Mouse (Mus musculus): ENCODE results near the gene Prph2. TPM values are rescaled to one million over a fixed set of nuclear protein-coding genes. Genes with fewer than 3 reads are reported as not detected.

Gene Prph2
- polyA plus RNA-seq (2015; fragmentation: Nextera tagmentation; extraction: Ambion mirVana): 0.08 TPM in 1 of 2 replicates, not detected in the other

DNA sequence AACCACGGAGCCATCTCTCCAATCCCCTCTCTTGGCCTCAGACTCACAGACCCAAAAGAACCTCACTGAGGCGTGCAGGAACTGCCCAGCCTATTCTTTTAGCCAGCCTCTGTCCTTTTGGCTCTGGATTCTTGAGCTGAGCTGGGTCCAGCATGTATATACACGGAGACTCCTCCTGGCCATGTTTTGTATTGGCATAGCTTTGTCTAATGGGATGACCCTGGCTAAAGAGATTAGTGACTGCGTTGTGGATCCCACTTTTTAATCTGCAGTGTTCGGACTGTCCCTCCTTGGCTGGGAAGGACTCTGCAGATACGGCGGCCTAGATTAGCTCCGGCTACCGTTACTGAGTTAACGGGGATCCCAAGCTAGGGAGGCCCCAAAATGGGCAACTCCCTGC lies at the start of gene Prph2:
Gene Prph2, plus strand, starts transcription at position 274 of the 400 bp plus-strand sequence.
- Histone ChIP-seq H3K9ac (no peak within 1 kb of the TSS), H3K4me3 (replicated peaks) (no peak within 1 kb of the TSS), H3K9me3 (replicated peaks) (no peaks in the 10 kb centered on the region; the same call in 1 of the 2 replicates), H3K27ac (no peak within 1 kb of the TSS), H3K27me3 (no peaks in the 10 kb centered on the region), H3K4me1 (peaks cover 11% of the 10 kb centered on the region; the same call in 1 of the 2 replicates), H3K4me2 (no peak within 1 kb of the TSS), H3K36me3 (no peaks in the 10 kb centered on the region)
- no peak for ATAC-seq (replicated peaks; ENCODE audit: low FRiP score)
- 89% methylated on average over 10 of the region's 10 CpGs for WGBS

DNA sequence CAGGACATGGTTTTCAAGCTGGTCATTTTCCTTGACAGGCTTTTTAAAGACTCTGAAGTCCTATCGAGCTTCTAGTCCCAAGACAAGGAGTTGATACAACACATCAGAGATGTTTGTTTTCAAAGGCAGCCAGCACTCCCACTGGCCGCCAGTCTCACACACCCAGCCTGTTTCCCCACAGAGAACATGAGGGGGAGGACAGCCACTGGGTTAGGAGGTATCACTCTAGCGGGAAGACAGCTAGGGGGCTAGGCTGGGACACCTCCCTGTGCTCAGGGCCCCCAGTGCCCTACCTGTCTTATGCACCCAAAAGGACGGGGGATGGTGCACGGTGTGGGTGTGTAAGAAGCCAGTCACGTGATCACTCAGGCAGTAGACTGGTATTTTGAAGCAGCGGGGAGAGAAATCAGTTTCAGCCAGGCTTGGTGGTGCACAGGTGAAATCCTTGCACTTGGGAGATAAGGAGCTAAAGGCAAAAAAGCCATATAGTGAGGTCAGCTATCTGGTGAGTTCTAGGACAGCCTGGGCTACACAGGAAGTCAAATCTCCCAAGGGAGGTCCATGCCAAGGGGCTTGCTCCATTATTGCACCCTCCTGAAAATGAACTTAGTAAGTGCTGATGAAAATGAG lies 45.6 kb upstream of the Prph2 start:
- no peak overlapping the region for H3K4me3 ChIP-seq (replicated peaks)
- WGBS: 41% methylated on average over 7 of the region's 7 CpGs
- H3K4me2 ChIP-seq: peak overlapping the region; percentile 24; the same call in 1 of the 2 replicates
- peaks cover 12% of the 10 kb centered on the region for H3K4me1 ChIP-seq
- H3K27ac ChIP-seq: 0 out of 2 replicates have a peak overlapping the region, but pooled peaks have one; percentile 4
- H3K9ac ChIP-seq: no peak overlapping the region
- no peaks in the 10 kb centered on the region for H3K36me3 ChIP-seq
- no peaks in the 10 kb centered on the region for H3K9me3 ChIP-seq (replicated peaks)
- H3K27me3 ChIP-seq: no peaks in the 10 kb centered on the region
- ATAC-seq (replicated peaks; ENCODE audit: low FRiP score): no peak

DNA sequence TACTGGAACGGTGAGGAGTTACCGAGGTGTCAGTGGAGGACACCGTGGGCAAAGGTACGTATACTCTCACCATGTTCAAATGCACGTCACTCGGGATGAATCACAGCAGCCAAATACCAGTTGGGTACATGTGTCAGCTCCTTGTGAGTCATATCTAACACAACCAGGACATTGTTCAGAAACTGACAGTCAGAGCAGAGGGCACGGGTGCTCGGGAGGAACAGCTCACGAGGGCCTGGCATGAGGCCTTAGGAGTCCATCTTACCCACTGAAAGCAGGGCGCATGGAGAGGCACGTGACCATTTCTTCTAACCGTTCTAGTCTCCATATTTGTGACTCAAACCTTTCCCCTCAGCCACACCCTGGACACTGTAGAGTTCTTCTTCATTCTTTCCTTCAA lies 43.4 kb upstream of the Prph2 start:
- peaks cover 9% of the 10 kb centered on the region for H3K4me1 ChIP-seq
- WGBS: 88% methylated on average over 12 of the region's 12 CpGs
- no peak overlapping the region for H3K9ac ChIP-seq
- no peak overlapping the region for H3K4me3 ChIP-seq (replicated peaks)
- H3K27me3 ChIP-seq: no peaks in the 10 kb centered on the region
- H3K27ac ChIP-seq: no peak overlapping the region
- ATAC-seq (replicated peaks; ENCODE audit: low FRiP score): no peak
- no peak overlapping the region for H3K4me2 ChIP-seq
- H3K9me3 ChIP-seq (replicated peaks): no peaks in the 10 kb centered on the region
- no peaks in the 10 kb centered on the region for H3K36me3 ChIP-seq

DNA sequence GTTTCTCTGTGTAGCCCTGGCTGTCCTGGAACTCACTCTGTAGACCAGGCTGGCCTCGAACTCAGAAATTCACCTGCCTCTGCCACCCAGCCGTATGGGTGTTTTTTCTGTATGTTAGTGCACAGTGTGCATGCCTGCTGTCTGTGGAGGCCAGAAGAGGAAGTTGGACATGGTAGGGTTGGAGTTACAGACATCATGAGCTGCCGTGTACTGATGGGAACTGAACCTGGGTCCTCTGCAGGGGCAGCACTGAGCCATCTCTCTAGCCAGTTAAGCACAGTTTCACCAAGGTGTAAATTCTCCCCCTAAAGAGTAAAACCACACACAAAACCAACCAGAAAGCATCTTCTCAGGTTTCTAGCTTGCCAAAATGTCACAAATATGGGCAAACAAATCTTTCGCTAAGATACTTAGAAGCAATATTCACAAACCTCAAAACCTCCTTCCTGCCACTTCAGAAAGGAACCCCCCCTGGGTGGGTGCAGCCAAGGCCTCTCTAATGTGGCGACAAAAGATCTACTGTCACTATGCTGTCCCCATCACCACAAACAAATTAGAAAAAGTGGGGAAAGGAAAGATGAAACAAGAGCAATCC lies 40.0 kb upstream of the Prph2 start:
- H3K36me3 ChIP-seq: no peaks in the 10 kb centered on the region
- no peaks in the 10 kb centered on the region for H3K9me3 ChIP-seq (replicated peaks)
- no peak for ATAC-seq (replicated peaks; ENCODE audit: low FRiP score)
- whole genome bisulfite sequencing: 91% methylated on average over 5 of the region's 5 CpGs
- H3K9ac ChIP-seq: no peak overlapping the region
- H3K4me1 ChIP-seq: peaks cover 11% of the 10 kb centered on the region
- H3K27me3 ChIP-seq: no peaks in the 10 kb centered on the region
- H3K4me3 ChIP-seq (replicated peaks): no peak overlapping the region
- no peak overlapping the region for H3K4me2 ChIP-seq
- no peak overlapping the region for H3K27ac ChIP-seq

DNA sequence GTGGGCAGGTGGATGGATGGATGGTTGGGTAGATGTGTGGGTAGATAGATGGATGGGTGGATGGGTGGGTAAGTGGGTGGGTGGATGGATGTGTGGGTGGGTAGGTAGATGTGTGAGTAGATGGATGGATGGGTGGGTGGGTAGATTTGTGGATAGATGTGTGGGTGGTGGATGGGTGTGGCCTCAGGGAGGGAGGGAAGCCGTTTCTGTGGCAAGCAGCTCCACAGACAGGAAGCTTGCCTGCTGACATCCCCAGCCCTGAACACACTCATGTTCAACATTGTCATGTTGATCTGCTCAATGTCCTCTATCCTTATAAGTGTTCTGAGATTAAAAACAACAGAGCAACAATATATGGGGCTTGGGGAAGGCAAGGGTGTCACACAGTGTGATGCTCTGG lies 39.3 kb upstream of the Prph2 start:
- Histone ChIP-seq H3K27me3 (no peaks in the 10 kb centered on the region), H3K9me3 (replicated peaks) (no peaks in the 10 kb centered on the region), H3K27ac (no peak overlapping the region), H3K4me2 (no peak overlapping the region), H3K4me3 (replicated peaks) (no peak overlapping the region), H3K36me3 (no peaks in the 10 kb centered on the region), H3K4me1 (peaks cover 11% of the 10 kb centered on the region), H3K9ac (no peak overlapping the region)
- no peak for ATAC-seq (replicated peaks; ENCODE audit: low FRiP score)
- WGBS: 30% methylated on average over 1 of the region's 1 CpGs

DNA sequence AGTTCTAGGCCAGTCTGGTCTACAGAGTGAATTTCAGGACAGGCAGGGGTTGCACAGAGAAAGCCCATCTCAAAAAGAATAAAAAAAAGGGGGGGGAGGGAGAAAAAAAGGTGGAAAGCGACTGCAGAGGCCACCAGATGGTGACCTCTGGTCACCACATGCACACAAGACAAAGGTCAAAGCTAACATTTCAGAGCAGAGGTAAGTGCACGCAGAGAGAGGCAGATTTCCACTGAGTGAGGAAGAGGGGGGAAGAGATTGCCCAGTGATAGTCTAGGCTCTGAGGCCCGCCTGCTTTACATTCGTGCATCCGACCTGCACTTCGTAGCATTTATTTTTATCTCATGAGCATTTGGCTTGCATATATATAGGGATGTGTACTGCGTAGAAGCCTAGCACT lies 37.5 kb upstream of the Prph2 start:
- WGBS: 80% methylated on average over 7 of the region's 7 CpGs
- no peak for ATAC-seq (replicated peaks; ENCODE audit: low FRiP score)
- Histone ChIP-seq H3K9ac (no peak overlapping the region), H3K4me2 (no peak overlapping the region), H3K27ac (no peak overlapping the region), H3K36me3 (no peaks in the 10 kb centered on the region), H3K4me3 (replicated peaks) (no peak overlapping the region), H3K27me3 (no peaks in the 10 kb centered on the region), H3K4me1 (peaks cover 14% of the 10 kb centered on the region), H3K9me3 (replicated peaks) (no peaks in the 10 kb centered on the region)

DNA sequence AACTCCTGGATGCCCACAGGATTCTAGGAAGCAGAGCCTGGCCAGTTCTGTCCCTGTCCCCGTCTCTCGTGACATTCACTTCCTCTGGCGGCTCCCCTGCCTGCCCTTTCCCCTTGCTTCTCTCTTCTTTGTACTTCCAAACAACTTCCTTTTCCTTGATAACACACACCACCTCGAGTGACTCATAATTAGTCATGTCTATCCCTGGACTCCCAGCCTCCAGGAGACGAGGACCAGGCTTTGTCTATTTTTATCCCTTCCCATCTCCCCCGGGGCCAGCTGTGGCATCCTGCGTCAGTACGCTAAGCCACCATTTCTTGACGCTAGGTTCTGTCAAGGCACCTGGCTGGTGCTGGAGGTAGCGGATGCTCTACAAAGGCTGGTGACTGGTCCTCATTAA lies 36.1 kb upstream of the Prph2 start:
- H3K4me2 ChIP-seq: no peak overlapping the region
- H3K4me3 ChIP-seq (replicated peaks): no peak overlapping the region
- H3K27ac ChIP-seq: 0 out of 2 replicates have a peak overlapping the region, but pooled peaks have one; percentile 9
- H3K9ac ChIP-seq: no peak overlapping the region
- H3K9me3 ChIP-seq (replicated peaks): no peaks in the 10 kb centered on the region
- no peaks in the 10 kb centered on the region for H3K36me3 ChIP-seq
- H3K4me1 ChIP-seq: peaks cover 14% of the 10 kb centered on the region
- no peak for ATAC-seq (replicated peaks; ENCODE audit: low FRiP score)
- WGBS: 30% methylated on average over 10 of the region's 10 CpGs
- no peaks in the 10 kb centered on the region for H3K27me3 ChIP-seq

DNA sequence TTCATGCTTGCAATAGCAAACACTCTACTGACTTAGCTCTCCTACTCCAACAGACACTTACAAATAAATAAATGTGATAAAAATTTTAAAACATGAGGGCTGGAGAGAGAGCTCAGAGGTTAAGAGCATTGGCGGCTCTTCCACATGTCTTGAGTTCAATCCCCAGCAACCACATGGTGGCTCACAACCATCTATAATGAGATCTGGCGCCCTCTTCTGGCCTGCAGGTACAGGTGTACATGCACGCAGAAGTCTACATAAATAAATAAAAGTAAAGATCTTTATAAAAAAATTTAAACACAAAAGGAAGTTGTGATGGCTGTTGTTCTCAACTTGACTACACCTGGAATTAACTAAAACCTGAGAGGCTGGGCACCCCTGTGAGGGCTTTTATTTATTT lies 34.6 kb upstream of the Prph2 start:
- Histone ChIP-seq H3K4me3 (replicated peaks) (no peak overlapping the region), H3K9me3 (replicated peaks) (no peaks in the 10 kb centered on the region), H3K27me3 (no peaks in the 10 kb centered on the region), H3K4me1 (peaks cover 22% of the 10 kb centered on the region), H3K4me2 (no peak overlapping the region), H3K36me3 (no peaks in the 10 kb centered on the region), H3K27ac (no peak overlapping the region), H3K9ac (no peak overlapping the region)
- ATAC-seq (replicated peaks; ENCODE audit: low FRiP score): no peak
- 76% methylated on average over 3 of the region's 3 CpGs for WGBS

DNA sequence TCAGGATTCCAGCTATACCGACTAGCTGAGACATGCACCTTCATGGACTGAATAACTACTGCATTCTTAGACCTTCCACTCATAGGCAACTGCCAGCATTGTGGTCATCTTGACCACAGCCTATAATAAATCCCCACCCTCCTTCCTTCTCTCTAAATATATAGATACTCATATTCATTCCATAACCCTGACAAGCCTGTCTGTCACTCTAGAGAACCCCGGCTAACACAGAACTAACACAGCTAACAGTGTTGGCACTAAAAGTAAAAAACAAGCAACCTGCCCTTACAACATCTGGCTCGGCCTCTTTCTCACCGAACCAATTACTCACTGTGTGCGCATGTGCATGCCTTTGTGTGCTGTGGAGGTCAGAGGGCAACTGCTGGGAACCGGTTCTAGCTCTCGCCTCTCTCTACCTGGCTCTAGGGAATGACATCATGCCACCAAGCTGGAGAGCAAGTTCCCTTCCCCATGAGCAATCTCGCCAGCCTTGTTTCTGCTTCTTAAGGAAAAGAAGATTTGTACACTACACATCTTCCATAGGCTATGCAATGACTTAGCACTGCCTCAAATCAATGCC lies 33.8 kb upstream of the Prph2 start:
- Histone ChIP-seq H3K4me2 (no peak overlapping the region), H3K9me3 (replicated peaks) (no peaks in the 10 kb centered on the region), H3K36me3 (no peaks in the 10 kb centered on the region), H3K27ac (0 out of 2 replicates have a peak overlapping the region, but pooled peaks have one; percentile 2), H3K4me1 (peaks cover 22% of the 10 kb centered on the region), H3K27me3 (no peaks in the 10 kb centered on the region), H3K9ac (no peak overlapping the region), H3K4me3 (replicated peaks) (no peak overlapping the region)
- no peak for ATAC-seq (replicated peaks; ENCODE audit: low FRiP score)
- 63% methylated on average over 8 of the region's 8 CpGs for WGBS

DNA sequence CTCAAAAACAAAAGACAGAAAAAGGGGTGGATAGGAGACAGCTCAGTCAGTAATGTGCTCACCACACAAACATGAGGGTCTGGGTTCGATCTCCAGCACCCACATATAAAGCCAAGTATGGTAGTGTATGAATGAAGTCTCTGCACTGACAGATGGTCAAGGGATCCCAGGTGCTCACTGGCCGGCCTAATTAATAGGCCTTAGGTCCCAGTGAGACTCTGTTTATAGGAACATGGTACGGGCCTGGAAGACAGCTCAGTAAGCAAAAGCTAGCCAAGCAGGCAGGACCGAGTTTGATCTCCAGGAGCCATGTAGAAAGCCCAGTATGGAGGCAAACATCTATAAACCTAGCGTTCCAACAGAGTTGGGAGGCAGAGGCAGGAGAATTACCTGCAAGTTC lies 33.2 kb upstream of the Prph2 start:
- WGBS: 92% methylated on average over 5 of the region's 5 CpGs
- H3K4me1 ChIP-seq: peaks cover 28% of the 10 kb centered on the region
- H3K36me3 ChIP-seq: no peaks in the 10 kb centered on the region
- no peak for ATAC-seq (replicated peaks; ENCODE audit: low FRiP score)
- H3K9ac ChIP-seq: no peak overlapping the region
- no peak overlapping the region for H3K4me2 ChIP-seq
- H3K4me3 ChIP-seq (replicated peaks): no peak overlapping the region
- no peaks in the 10 kb centered on the region for H3K27me3 ChIP-seq
- no peaks in the 10 kb centered on the region for H3K9me3 ChIP-seq (replicated peaks)
- H3K27ac ChIP-seq: 0 out of 2 replicates have a peak overlapping the region, but pooled peaks have one; percentile 2

DNA sequence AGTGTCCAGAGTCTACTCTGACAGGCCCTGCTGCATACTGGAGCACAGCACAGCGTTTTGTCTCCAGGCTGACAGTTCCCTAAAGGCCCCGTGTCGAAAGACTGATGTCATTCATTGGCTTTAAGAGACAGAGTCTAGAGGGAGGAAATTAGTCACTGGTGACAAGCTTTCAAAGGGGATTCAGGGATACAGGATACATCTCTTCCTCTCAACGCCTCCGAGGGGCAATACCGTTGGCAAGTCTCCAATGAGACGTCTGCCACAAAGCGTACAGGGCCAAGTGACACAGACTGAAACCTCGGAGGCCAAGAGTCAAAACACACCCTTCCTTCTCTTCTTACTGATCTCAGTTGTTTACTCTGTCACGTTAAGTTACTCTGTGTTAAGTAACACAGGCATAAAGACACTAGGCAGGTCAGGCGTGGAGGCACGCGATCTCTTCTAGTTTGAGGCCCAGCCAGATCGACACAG lies 30.4 kb upstream of the Prph2 start:
- Histone ChIP-seq H3K27ac (0 out of 2 replicates have a peak overlapping the region, but pooled peaks have one; percentile 37), H3K4me2 (no peak overlapping the region), H3K27me3 (no peaks in the 10 kb centered on the region), H3K36me3 (no peaks in the 10 kb centered on the region), H3K4me1 (peaks cover 34% of the 10 kb centered on the region), H3K9me3 (replicated peaks) (no peaks in the 10 kb centered on the region), H3K4me3 (replicated peaks) (no peak overlapping the region), H3K9ac (no peak overlapping the region)
- no peak for ATAC-seq (replicated peaks; ENCODE audit: low FRiP score)
- WGBS: 18% methylated on average over 14 of the region's 14 CpGs

DNA sequence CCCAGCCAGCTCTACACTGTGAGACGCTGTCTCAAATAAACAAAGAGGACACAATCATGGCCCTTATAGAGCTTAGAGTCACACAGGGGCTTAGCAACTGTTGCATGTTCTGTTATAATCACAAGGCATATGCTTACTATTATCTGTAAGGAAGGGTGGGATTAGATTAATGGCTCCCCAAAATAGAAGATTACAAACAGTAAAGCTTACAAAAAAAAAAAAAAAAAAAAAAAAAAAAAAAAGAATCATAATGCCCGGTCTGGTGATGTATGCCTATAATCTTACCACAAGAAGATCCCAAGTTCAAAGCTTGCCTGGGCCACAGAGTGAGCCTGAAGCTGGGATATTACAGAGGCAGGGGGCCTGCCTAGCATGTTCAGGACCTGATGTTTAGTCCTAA lies 29.9 kb upstream of the Prph2 start:
- WGBS: 81% methylated on average over 2 of the region's 2 CpGs
- H3K36me3 ChIP-seq: no peaks in the 10 kb centered on the region
- H3K4me2 ChIP-seq: no peak overlapping the region
- H3K4me1 ChIP-seq: peaks cover 34% of the 10 kb centered on the region
- H3K4me3 ChIP-seq (replicated peaks): no peak overlapping the region
- ATAC-seq (replicated peaks; ENCODE audit: low FRiP score): no peak
- H3K27ac ChIP-seq: 0 out of 2 replicates have a peak overlapping the region, but pooled peaks have one; percentile 37
- H3K27me3 ChIP-seq: no peaks in the 10 kb centered on the region
- no peak overlapping the region for H3K9ac ChIP-seq
- H3K9me3 ChIP-seq (replicated peaks): no peaks in the 10 kb centered on the region
